Mouse (Mus musculus) liver (tissue): Measurements from ENCODE around the gene Stxbp5l.
"Not testable (repeated sequence)": the region's sequence is repeated elsewhere in the genome, so short reads cannot be mapped to it uniquely, and the experiment has no call there.

Experiments used
- DNase-seq: peaks from one replicate; pipeline ENCODE4 v3.0.0-alpha.2; 2020; ENCODE audit warnings: mixed read lengths

The Stxbp5l gene

DNA sequence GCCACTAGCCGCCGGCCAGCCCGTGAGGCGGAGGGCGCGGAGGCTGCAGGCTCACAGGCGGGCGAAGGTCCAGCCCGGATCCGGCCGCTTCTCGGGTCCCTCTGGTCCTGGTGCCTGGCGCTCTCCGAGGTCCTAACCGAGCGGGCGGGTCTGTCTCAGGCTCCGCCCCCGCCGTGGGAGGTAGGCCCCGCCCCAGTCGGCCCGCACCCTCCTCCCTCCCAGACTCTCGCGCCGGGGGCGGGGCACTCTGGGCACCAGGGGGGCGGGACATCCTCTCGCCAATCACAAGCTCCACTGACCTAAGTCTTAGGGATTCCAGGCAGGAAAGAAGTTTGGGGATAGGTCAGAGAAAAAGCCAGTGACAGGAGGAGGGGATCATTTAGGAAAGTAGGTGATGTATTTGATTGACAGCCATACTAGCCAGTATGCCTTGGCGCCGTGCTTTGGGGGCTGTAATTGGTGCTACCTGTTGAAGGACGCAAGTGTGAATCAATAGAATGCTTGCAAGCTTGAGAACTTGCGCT, at the start of gene Stxbp5l:
Gene Stxbp5l (minus strand): TSS at position 142 of the 524 bp plus-strand sequence.
- DNase-seq, result peak; percentile 83

DNA sequence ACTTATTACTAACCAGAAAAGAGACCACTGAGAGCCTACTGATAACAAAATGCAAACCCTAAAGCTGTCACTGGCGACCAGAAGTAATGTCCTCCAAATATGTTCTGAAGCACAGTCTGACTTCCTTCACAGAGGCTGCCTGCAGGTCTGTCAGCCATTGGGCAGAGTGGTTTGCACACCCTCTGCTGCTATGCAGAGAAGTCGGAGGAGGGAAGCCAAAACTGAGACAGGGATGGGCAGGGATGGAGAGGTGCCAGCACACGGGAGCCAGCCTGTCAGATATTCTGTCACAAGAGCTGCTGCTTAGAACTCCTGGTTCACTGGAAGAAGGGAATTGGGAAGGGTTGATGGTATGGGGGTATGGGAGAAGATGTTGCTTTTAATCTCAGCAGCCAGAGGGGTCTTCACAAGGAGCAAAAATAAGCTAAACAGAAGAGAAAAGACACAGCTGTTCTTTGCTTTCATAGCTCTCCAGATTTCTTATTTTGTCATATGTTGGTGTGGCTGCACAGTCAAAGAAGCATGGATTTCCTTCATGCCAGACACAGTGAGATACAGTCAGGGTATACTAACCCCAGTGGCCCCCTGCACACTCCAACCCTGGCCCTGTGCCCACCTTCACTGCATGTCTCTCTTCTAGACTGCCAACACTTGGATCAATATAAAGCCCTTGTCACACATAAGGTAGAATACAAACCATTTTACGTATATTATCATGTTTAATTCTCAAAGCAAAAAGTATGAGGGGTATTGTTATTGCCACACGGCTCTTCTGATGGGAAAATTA, 48.8 kb upstream of the Stxbp5l start:
- DNase-seq, result no peak

DNA sequence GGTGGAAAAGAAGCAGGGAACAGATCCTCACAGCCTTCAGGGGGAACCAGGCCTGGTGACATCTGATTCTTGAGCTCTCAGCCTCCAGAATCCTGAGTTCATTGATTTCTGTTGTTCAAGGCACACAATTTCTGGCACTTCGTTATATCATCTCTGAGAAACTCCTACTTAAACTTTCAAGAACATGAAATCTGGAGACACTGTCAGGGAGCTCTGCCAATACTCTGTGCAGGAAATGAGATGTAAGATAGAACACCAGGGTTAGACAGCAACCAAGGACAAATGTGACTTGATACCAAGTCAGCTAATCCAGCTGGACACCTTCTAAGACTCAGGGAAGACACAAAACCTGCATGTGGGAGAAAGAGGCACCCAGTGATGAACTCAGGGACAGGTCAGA, 40.7 kb upstream of the Stxbp5l start:
- no peak for DNase-seq

DNA sequence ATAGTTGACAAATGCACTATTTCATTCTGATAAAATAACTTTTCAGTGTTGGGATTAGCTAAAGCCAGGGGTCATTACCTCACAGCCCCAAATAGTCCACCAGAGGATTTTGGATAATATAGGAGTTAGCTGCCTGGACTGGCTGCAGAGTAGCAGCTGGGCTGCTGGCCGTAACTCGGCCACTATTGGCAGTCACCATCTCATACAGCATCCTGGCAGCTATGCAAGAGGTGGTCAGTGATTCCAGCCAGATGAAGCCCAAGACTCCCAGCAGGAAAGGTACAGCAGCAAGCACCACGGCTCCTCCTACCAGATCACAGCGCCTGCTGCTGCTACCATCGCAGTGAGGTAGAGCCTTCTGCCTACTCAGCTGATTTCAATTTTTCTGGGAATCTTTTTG, 38.1 kb upstream of the Stxbp5l start:
- no peak for DNase-seq

DNA sequence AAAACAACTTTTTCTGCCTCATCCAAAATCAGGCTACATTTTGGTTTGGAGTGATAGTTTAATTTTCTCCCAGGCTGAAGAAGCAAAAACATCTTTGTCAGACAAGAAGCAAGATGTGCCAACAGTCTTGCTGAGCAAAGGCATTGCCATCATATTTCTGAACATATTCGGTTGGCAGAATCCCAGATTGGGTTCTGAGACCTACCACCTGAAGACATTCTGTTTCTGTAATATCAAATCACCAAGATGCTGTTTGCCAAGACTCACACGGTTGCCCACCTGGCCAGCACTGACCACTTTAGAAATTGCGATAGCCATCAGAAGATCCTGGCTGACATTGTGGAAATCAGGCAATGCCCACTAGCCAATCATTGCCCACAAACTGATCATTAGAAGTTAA, 37.1 kb upstream of the Stxbp5l start:
- DNase-seq, result no peak

DNA sequence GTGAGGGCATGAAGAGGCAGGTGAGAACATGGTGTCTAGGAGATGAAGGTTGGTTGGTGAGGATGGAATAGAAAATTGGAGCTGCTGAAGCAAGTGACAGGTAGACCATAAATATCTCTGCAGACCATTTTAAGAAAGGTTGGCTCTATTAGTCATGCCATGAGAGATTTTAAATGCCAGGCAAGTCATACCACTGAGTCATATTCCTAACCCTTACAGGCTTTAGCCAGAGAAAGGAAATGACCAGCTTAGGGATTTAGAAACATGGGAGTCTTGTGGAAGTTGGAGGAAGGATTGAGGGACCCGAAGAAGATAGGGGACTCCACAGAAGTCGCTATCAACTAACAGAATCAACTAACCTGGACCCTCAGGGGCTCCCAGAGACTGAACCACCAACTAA, 35.8 kb upstream of the Stxbp5l start:
- no peak for DNase-seq

DNA sequence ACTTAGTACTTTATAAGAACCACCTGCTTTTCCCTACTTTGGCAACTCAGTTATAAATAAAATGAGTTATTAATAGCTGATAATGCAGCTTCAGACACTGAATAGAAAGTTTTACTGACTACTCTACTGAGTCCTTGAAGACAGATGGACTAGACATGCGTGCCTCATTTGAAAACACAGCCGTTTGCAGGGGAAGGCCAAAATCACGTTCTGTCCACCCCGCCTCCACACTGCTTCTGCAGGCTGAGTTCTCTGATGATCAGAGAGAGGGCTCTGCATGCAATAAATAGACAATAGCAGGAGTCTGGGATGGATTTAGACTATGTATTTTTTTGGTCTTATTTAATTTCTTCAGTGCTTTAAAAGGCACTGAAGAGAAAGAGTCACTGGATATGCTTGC, 20.8 kb upstream of the Stxbp5l start:
- no peak for DNase-seq

DNA sequence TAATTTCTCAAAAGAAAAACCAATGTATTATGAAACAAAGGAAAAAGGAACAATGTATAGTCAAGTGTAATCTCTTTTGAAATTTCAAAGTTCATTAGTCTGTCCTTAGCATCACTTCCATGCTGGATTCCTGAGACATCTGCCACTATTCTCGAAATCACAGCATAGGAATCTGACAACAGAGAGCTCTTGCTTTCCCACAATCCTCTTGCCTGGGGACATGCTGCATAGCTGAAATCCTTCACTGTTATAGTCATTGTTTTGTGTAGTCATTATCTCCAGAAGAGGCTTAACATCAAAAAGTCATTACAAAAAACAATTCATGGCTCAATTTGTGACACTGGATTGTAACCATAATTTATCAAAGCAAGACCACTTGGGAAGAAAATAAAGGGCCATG, 20.2 kb upstream of the Stxbp5l start:
- DNase-seq, result no peak

DNA sequence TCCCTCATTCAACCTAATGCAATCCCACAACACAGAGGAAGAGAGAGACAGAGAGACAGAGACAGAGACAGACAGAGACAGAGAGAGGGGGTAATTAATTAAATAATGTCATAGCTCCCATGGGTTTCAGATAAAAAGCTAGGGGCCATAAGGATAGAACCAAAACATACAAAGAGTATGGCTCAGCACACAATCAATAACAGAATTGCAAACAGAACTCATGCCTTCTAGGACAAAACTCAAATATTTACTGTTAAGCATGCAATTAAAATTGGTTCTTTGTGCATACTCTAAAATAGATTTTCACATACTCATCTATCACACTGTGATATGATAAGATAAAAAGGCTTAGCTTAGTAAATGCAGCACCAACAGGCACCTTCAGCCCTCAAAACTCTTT, 5.2 kb upstream of the Stxbp5l start:
- no peak for DNase-seq

DNA sequence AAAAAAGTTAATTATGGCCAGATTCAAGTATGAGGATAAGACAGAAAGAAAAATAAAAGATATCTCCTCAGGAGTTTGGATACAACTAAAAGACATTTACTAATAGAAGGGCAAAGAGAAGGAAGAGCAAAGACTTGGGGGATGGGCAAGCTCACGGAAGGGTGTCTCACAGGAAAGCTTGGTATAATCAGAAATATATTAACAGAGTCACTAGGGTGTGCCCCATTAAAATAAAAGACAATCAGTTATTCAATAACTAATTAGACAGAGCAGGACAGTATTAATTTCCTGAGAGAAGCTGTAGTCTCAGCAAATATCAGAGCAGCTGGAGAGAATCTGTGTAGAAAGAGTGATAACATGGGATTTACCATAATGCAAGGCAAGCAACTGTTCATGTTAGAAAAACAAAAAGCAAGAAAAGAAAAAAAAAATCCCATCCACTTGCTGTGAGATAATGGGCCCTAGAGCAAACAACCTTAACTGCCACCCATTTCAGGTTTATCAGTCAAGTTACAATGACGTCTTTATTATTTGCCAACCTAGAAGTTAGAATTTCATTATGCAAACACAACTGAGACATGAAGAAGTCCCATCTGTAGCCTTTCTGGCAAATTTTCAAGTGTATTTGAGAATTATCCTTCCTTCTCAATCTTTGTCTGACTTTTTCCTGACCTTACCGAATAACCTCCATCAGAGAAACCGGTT, 4.6 kb upstream of the Stxbp5l start:
- DNase-seq, result no peak

DNA sequence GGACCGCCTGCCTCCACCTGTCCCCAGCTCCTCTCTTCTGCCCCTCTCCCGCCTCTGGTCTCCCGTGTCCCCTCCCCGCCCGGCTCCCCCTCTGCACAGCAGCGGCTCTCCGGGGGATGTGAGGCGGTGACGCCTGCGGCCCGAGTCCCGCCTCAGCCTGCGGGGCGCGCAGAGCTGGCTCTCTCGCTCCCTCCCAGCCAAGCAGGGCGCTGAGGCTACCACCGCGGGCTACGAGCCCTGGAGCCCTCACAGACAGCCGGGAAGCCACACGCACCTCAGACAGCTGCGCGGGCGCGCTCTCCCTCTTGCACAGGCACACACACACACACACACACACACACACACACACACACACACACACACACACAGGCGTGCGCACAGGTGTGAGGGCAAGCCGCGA, 393 bp downstream of the Stxbp5l start:
- DNase-seq, result peak; percentile 4

DNA sequence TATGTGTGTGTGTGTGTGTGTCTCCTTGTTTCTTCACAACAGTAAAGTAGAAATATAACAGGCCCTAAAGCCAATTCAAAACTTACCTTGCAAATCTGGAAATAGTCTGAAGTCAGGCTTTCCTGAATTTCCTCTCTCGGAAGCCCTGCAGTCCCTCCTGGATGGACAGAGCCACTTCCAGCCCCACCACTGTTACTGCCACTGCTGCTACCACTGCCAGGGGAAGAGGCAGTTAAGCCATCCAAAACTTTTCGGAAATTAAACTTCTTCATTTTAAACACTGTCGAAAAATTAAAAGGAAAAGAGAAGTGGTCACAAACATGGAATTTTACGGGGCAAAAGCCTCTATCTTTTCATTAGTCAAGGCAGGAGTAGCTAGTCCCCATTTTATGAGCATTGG, 1.3 kb downstream of the Stxbp5l start:
- DNase-seq, result no peak

DNA sequence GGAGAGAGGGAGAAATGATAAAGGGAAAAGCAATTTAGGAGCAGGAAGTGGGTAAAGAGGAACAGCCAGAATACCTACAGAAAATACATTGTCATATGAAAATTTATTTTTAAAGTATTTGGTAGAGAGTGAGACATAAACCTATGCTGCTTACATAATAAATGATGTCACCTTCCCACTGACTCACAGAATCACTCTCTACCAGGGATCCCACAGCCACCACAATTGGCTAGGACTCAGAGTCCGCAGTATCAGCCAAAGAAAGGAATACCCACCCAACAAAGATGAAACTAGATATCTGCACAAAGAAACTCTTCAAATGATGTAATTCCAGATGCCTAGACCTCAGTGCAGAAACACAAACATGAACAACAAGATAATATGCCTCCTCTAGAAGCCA, 12.0 kb downstream of the Stxbp5l start:
- DNase-seq, result no peak

DNA sequence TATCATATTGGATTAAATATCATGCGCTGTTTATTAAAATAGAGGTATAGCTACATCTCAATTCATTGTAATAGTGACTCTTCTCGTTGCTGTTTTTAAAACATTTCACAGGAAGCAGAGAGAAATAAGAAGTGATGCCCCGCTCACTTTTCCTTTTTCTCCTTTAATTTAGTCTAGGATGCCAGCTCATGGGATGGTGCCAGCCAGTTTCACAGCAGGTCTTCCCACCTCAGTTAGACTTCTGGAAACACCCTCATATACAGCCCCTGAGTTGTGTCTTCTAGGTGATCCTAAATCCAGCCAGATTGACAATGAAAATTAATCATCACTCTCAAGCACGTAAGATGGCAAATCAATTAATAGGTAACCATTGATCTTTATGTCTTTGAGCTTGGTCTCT, 17.3 kb downstream of the Stxbp5l start:
- DNase-seq, result no peak

DNA sequence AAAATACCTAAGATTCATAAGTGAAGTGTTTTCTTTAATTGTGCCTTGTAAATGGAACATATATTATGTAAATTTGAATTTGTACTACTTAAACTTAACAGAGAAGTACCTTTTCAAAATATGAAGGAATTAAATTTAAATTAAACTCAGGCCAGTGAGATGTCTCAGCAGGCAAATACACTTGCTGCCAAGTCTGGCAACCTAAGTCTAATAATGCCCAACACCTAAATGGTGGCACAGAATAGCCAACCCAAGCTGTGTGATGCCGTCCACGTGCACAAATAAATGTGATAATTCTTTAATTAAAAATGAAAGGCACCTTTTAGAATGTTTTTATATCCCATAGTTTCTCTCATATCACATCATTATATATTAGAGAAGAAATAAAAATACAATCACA, 20.8 kb downstream of the Stxbp5l start:
- no peak for DNase-seq

DNA sequence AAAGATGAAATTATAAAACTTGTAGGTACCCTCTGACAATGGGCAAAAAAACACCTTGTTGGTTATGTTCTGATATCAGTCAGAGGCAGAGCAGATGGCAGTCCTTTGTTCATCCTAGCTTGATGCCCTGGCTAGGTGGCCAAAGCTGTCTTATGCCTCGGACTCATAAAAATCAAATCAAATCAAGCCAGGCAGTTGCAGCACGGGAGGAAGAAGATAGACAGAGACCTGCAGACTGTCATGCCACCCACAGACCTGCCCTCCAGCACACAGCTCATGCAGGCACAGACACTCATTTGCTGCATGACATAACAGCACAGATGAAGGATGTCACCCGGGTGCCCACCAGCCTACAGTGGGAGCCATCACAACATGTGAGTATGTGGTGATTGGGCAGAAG, 29.1 kb downstream of the Stxbp5l start:
- no peak for DNase-seq

DNA sequence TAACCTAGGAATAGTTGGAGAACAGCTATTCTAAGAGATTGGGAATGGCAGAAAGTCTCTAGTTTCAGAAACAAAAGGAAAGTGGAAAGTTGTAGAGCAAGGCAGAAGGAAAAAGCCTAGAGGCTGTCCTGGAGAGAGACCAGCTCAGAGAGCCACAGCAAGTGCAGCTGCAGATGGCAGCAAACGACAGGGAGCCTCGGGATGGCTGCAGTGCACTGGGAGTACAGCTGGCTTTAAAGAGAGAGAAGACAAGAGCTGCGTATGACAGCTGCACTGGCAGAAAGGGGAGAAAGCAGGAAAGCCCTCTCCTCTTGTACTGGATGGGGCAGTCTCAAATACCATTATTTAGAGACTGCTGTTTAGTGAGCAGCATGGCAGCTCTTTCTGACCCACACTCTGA, 37.7 kb downstream of the Stxbp5l start:
- DNase-seq, result no peak

DNA sequence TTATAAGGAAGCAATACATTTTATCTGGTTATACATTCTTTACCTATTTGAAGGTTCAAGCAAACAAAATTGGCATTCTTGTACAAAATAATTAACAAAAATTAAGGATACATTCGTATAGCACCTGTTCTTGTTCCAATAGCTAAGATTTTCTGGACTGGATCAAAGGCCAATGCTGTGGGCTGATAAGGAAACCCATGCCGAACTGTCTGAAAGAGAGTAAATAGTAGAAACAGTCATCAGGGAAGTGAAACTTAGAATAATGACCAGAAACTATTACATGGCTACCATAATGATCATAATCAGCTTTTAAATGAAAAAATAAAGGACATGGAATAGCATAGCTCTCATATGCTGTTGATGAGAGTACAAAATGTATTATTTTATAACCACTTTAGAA, 39.8 kb downstream of the Stxbp5l start:
- DNase-seq, result no peak

DNA sequence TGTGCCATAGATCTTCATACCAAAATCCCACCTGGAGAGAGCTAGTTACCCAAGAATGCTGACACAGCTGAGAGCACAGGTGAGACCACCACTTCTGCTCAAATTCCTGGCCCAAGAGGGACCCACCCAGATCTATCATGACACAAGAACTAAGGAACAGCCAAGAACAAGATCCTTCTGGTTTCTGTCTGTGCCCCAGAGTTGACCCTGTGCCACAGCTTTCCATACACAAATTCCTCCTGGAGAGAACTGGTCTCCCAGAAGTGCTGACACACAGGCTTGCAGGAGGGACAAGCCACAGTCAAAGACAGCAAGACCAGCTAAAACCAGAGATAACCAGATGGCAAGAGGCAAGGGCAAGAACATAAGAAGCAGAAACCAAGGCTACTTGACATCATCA, 43.3 kb downstream of the Stxbp5l start:
- DNase-seq, result not testable (repeated sequence)

DNA sequence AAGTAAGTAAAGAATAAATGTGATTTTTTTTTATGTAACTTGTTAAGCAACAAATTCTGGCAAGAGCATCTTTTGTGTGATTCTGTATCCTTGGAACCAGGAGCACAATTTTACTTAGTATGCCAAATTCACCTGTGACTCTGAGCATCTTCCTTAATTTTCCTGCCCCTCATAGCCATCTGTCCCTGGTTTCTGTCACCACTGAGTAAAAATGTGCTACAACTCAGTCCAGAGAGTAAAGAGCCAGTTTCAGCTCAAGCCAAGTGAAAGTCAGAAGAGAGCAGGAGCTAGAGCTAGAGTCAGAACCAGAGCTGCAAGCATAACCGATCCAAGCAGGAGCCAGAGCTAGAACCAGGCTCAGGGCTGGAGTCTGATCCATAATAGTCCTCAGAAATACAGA, 46.6 kb downstream of the Stxbp5l start:
- DNase-seq, result no peak

DNA sequence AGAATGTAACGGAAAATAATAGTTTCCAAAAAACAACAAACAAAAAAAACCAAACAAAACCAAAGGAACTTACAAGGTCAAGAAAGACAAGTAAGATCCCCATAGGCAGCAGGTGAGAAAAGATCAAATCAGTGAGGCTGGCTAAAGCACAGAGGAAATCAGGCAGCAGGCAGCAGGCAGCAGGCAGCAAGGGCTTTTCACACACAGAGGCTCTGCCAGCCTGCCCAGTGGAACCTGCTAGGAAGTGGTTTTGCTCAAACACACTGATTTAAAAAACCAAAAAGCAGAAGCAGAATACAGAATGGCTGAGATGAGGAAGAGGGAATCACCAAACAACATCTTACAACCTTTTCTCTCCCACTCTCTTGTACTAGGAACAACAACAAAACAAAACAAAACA, 47.2 kb downstream of the Stxbp5l start:
- DNase-seq, result no peak

DNA sequence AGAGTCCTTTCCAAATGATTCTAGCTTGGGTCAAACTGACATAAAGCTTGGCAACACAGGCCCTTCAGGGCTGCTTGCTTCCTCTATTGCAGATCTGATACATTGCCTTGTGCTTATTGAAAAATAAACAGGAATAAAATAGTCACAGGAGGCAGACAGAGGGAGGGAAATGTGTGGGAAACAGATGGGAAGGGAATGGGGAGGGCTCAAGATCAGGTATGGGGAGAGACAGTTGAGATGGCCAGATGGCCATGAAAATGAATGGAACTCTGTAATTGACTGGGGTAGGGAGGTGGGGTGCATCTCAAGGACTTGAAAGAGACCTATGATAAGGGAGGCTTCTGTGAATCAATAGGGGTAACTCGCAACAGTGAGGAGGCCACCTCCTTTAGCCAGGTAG, 80.3 kb downstream of the Stxbp5l start:
- DNase-seq, result no peak

DNA sequence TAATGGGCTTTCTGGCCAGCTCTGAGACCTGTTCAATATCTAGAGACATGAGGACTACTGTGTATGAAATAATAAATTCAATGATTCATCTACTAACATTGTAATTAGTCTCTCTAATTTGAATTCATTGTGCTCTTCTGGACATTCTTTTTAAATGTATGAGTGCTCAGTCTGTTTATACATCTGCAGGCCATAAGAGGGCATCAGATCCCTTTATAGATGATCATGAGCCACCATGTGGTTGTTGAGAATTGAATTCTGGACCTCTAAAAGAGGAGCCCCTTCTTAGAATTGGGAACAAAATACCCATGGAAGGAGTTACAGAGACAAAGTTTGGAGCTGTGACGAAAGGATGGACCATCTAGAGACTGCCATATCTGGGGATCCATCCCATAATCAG, 92.2 kb downstream of the Stxbp5l start:
- no peak for DNase-seq

DNA sequence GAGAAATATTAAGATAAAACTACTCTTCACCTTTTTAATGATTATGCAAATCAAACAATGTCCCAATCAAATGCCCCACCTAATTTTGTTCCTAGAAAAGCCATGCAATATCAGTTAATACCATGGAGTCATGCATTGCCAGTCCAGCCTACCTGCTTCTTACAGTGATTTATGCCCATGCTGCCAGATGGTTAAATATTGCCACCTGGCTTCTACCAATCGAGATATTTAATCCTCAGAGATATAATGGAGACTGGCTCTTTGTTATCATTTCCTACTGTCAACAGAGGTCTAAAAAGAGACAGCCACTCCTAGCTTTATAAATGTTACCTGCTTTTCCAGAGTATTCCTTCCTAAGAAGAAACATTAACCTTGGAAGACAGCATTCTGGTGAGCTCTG, 104.6 kb downstream of the Stxbp5l start:
- no peak for DNase-seq

DNA sequence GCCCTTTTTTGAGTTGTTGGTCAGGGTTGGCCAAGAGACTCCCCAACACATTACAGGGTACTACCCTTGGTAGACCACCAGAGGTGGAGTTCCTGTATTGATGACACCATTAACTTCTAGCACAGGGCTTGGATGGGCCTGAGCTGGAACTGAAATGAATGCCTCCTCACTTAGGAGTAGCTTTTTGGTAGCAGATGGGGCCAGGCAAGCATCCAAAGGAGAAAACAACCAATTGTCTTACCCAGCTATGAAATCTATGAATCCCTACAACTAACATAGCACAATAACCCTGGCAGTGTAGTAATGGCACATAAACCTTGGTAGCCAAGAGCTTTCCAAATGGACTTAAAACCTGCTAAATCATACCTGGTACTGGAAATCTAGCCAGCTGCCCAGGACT, 111.1 kb downstream of the Stxbp5l start:
- no peak for DNase-seq
